Mouse (Mus musculus): ENCODE data around the gene Meis1.

The Meis1 gene

GRCm38 (mm10) chr11:18948600-18949295 lies 70.0 kb downstream of the Meis1 start:
- no peak for DNase-seq (ENCODE audit: low read depth, low spot score)

GRCm38 (mm10) chr11:18947434-18947833 lies 71.4 kb downstream of the Meis1 start:
- no peak for DNase-seq (ENCODE audit: low read depth, low spot score)

- no peak for DNase-seq (ENCODE audit: low read depth, low spot score)
Measured at GRCm38 (mm10) chr11:18945778-18946177, 73.0 kb downstream of the Meis1 start.

- DNase-seq (ENCODE audit: low read depth, low spot score) = no peak
Measured at GRCm38 (mm10) chr11:18944972-18945625, 73.7 kb downstream of the Meis1 start.

- no peak for DNase-seq (ENCODE audit: low read depth, low spot score)
Measured at GRCm38 (mm10) chr11:18944209-18944608, 74.6 kb downstream of the Meis1 start.

- DNase-seq (ENCODE audit: low read depth, low spot score) = no peak
Measured at GRCm38 (mm10) chr11:18942990-18943389, 75.8 kb downstream of the Meis1 start.

GRCm38 (mm10) chr11:18940916-18941315 lies 77.9 kb downstream of the Meis1 start:
- DNase-seq (ENCODE audit: low read depth, low spot score) = no peak

GRCm38 (mm10) chr11:18934921-18935320 lies 83.9 kb downstream of the Meis1 start:
- DNase-seq (ENCODE audit: low read depth, low spot score) = no peak

- no peak for DNase-seq (ENCODE audit: low read depth, low spot score)
Measured at GRCm38 (mm10) chr11:18931001-18931874, 87.5 kb downstream of the Meis1 start.

- DNase-seq (ENCODE audit: low read depth, low spot score) = no peak
Measured at GRCm38 (mm10) chr11:18929779-18930728, 88.7 kb downstream of the Meis1 start.

GRCm38 (mm10) chr11:18927351-18927750 lies 91.4 kb downstream of the Meis1 start:
- DNase-seq (ENCODE audit: low read depth, low spot score) = no peak

GRCm38 (mm10) chr11:18926798-18927197 lies 92.0 kb downstream of the Meis1 start:
- no peak for DNase-seq (ENCODE audit: low read depth, low spot score)

GRCm38 (mm10) chr11:18924583-18925334 lies 94.0 kb downstream of the Meis1 start:
- DNase-seq (ENCODE audit: low read depth, low spot score) = no peak

- no peak for DNase-seq (ENCODE audit: low read depth, low spot score)
Measured at GRCm38 (mm10) chr11:18923274-18923673, 95.5 kb downstream of the Meis1 start.

- no peak for DNase-seq (ENCODE audit: low read depth, low spot score)
Measured at GRCm38 (mm10) chr11:18920651-18921050, 98.1 kb downstream of the Meis1 start.

GRCm38 (mm10) chr11:18919162-18919762 lies 99.5 kb downstream of the Meis1 start:
- no peak for DNase-seq (ENCODE audit: low read depth, low spot score)

- no peak for DNase-seq (ENCODE audit: low read depth, low spot score)
Measured at GRCm38 (mm10) chr11:18917887-18918286, 100.9 kb downstream of the Meis1 start.

- DNase-seq (ENCODE audit: low read depth, low spot score) = no peak
Measured at GRCm38 (mm10) chr11:18913251-18913650, 105.5 kb downstream of the Meis1 start.

- no peak for DNase-seq (ENCODE audit: low read depth, low spot score)
Measured at GRCm38 (mm10) chr11:18912311-18913019, 106.3 kb downstream of the Meis1 start.

All from c-Kit-negative CD71-positive TER-119-positive erythroid progenitor cells, embryonic 14.5 days (primary cell).